Mouse (Mus musculus): ENCODE data around the gene Atl2.

Gene Atl2

DNA sequence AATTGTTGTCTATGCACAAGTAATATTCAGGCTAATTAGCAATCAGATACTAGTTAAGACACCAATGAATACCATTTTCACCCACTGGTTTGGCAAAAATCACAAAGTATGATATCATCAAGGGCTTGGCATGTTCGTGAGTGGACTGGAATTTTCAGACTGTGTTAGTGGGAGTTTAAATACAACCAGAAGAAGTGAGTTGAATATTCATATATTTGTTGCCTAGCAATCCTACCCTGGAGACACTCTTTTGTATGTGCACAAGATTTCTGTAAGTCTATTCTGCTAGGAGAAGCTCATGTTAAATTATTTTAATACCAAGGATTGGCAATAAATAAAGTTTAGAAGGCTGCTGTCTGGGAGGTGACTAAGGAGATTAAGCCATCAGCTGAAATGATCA, 71.5 kb downstream of the Atl2 start:
- no peak for DNase-seq (ENCODE audit: low read depth, low spot score)

DNA sequence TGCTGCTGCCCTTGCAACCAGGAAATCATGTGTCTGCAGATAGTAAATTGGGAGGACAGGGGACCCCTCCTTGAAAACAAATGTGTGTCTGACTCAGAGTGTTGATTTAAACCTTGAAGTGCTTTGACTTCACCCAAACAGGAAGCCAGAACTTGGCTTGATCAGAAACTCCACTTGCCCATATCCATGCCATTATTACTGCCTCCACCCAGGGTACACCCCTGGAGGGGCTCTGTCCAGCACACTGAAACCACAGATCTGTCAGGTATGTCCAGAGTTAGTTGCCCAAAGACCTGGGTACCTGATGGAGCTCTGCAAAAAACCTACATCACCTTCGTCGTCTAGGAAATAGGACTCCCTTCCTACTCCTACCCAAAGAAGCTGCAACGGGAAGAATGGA, 77.0 kb downstream of the Atl2 start:
- DNase-seq (ENCODE audit: low read depth, low spot score): no peak

DNA sequence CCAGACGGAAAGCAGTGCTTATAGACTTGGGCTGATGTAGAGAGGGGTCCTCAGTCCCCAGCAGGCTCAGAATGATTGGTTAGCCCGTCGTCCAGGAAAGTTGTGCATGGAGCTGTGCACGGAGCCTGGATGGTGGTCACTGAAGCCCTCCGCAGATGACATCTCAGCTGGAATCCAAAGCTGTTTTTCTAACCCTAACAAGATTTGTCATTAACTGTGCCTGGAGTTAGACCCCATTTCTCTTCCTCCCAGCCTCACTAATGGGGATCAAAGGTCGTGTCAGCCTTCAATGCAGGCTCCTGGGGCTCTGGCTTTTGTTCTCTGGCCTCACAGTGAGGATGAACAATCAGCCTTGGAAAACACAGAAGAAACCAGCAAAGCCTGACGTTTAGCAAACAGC, 77.9 kb downstream of the Atl2 start:
- DNase-seq (ENCODE audit: low read depth, low spot score): no peak

DNA sequence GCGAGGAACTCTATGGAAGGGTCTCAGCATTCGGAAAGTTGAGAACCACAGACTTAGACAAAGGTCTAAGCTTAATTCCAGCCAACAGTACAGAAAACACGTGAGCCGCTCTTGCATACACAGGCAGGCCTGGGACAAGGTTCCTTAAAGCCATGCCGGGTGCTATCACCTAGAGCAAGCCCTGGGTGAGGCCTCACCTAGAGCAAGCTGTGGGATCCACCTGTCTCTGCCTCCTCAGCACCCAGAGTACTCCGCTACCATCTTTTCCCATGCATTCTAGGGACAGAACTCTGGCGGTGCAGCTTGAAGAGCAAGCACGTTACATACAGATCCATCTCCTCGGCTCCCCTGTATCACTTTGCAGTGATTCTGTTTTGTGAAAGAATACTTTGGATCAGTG, 78.4 kb downstream of the Atl2 start:
- no peak for DNase-seq (ENCODE audit: low read depth, low spot score)

DNA sequence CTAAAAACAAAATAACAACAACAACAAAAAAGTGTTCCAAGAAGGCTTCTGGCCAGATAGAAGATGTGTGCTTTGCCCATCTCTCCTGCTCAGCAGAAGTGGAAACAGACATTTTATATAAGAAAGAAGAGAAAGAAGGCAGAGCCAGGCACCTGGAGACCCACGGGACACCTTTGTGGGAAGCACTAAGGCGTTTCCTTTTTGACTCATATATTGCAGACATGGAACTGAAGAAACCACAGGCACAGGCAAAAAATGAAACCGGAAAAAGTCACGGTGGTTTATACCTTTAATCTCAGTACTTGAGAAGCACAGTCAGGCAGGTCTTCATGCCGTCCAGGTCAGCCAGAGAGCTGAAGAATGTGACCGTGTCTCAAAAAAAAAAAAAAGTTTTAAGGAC, 79.0 kb downstream of the Atl2 start:
- no peak for DNase-seq (ENCODE audit: low read depth, low spot score)

DNA sequence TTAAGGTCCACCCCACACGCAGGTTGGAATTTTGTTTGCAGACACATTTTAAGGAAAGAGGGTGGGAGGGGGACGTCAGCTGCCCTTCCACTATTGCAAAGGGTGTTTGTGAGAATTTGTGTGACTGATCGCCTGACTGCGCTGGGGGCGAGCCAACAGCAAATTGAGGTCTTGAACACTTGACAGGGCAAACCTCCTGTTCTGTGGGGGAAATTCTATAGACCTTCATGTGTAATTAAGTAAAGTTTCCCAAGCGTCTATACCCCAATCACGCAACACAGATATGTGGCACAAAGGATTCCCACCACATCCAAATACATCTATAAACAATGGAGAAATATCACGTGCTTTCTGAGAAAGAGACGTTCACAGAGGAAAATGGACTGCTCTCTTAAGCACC, 85.5 kb downstream of the Atl2 start:
- DNase-seq (ENCODE audit: low read depth, low spot score): no peak

DNA sequence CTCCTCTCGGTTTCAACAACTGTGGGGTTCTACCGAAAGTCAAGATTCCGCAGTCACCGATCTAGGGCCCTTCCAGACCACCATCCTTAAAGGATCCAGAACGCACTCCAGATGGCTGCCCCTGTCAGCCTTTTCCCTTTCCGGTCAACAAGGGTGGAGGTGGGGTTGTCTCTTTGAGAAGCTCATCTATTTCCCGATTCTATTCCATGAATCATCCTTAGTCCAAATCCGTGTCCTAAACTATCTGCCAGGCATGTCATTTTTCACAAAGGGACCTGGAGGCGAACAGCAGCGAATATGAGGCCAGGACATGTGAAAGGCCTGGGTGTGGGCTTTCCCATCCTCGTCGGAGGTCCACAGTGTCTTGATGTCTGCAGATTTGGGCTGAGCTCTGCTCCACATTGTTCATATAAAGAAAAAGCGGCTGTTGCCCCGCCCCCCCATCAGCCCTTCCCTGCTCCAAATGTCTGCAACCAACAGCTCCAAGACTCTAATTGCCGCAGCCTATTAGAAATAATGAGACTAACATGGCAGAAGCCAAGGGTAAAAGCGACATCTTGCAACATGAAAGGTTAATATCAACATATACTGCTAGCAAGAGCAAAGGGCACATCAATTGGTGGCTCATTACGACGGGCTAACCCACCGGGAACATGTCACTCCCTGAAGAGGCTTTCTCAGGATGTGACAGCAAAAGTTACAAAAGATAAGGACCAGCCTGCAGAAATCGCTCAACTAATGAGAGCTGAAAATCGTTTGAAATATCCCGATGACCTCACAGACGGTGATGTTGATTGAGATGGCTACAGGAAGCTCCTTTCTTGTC, 86.2 kb downstream of the Atl2 start:
- no peak for DNase-seq (ENCODE audit: low read depth, low spot score)

DNA sequence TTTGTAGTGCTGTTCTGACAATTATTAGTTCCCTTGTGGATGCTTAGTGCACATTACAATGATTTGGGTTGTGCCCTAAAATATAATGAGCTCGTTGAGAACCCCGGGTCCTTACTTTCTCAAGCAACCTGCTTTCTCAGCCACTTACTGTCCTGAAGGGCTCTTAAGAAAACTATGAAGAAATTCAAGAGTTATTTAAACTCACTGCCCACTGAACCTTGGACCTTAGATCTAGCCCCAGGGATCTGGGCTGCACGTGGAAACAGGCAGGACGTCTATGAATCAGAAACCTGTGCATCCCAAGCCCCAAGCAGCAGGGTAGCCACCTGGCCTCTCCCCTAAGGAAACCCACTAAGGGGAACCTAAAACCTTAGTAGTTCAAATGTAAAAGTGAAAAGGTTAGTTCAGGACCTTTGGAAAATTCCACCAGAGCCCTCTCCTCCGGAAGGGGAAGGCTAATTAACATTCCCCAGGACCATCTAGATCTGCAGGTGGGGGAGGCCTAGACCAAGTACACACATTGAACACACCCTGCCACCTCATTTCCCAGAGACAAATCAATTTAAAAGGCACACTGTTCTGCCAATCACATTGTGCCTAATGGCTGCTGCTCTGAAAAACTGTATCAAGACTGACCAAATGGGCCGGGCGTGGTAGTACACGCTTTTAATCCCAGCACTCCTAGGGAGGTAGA, 88.5 kb downstream of the Atl2 start:
- no peak for DNase-seq (ENCODE audit: low read depth, low spot score)

DNA sequence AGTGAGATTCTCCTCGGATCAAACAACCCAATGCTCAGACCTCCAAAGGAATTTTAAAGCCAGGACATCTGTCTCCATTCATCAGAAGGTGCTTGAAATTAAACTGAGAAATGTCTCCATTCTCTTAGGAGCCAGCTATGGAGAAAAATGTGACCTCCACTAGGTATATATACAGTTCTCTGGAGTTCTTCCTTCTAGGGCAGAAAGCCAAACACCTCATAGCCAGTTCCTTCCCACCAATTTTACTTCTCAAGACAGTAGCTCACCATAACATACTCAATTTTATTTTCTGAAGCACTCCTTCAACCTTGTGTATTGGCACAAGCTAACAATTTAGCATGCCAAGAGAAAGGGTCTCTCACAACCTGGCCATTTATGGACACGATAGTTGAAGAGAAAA, 91.2 kb downstream of the Atl2 start:
- no peak for DNase-seq (ENCODE audit: low read depth, low spot score)

DNA sequence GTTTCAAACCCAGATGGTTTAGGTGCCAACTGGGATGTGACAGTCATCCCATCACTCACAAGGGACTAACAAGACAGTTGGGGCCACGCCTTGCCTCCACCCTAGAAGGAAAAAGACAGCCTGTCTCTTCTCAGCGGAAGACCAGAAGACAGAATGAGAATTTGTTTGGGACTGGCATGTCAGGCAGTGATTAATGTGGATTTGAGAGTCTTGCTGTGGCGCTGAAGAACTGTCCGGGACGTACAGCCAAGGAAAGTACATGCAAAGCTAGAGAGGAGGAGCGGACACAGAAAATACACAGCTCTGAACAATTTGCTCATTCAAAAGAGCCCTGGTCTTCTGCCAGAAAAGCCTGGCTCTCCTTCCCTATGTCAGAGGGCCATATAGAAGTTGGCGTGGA, 93.9 kb downstream of the Atl2 start:
- DNase-seq (ENCODE audit: low read depth, low spot score): no peak

DNA sequence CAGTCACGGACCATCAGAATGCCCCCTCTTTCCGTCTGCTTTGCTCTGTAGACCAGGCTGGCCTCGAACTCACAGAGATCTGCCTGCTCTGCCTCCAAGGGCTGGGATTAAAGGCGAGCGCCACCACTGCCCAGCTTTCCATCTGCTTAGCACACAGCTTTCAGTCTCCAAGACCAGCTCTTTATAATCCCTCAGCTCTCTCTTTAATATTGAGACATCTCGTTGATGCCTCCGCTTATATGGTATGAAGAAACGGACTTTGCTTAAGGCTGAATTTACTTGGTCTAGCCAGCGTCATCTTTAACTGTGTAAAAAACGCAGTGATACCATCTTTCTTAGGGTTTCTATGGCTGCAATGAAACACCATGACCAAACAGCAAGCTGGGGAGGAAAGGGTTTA, 97.1 kb downstream of the Atl2 start:
- no peak for DNase-seq (ENCODE audit: low read depth, low spot score)
